Mouse (Mus musculus) kidney, postnatal 4 days (tissue): Measurements from ENCODE around the gene Amotl2.
"Not testable (repeated sequence)": the region's sequence is repeated elsewhere in the genome, so short reads cannot be mapped to it uniquely, and the experiment has no call there.

Experiments
- DNase-seq, 2 experiments: peaks; one replicate each; pipeline ENCODE4 v3.0.0; 2021; ENCODE audit warnings: mixed read lengths in 2 of 2

The Amotl2 gene

GRCm38 (mm10) chr9:102733999-102734738, 17.7 kb downstream of the Amotl2 start:
- DNase-seq, result peak in 1 of 2 experiments; percentile 37

DNA sequence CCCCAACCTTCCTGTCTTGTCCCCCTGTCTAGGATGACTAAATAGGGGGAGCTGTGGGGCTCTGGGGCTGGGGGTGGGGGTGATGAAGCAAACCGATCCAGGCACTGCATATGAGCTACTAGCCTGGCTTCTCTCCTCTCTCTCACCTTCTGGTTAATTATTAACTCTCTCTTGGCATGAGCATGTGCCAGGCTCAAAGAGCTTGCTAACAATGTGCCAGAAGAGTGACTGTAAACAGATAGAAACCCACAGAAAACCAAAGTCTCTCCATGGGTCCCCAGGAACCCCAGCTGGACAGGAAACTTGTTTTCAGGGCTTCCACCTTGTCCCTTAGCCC, 18.2 kb downstream of the Amotl2 start:
- peak in 1 of 2 experiments; percentile 63 for DNase-seq

DNA sequence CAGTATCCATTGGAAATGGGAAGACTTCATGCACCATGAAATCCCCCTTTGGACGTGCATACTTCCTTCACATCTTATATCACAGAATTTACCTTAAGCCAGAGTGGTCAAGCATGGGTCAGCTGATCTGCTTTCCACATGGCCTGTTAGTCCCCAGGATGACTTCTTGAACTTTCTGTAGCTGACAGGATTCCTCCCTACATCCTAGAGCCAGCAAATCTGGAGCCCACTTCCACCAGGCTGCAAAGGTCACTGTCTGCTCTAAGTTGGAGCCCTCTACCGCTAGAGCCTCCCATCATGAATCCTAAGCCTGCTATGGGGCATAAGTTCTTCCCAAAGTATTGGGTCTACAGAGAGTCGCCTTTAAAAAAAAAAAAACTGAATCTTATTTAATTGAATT, 18.8 kb downstream of the Amotl2 start:
- no peak for DNase-seq

GRCm38 (mm10) chr9:102735996-102736395, 19.5 kb downstream of the Amotl2 start:
- DNase-seq, result no peak

DNA sequence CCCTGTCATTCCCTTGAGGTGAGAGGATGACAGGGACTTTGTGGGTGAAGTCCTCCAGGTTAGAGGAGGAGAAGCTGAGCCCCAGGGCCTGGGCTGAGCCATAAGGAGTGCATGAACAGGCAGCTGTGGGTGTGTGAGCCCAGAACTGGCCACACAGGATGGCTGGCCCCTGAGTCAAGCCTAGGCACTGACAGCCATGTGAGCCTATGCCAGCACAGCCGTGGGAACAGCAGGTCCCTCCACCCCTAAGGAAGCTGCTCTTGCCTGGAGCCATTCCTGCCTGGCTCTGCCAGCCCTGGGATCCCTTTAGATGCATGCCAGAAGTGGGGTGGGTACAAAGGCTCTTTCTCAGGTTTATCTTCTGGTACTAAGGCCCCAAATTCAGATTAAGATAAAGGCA, 20.9 kb downstream of the Amotl2 start:
- DNase-seq, result peak in 1 of 2 experiments; percentile 19

DNA sequence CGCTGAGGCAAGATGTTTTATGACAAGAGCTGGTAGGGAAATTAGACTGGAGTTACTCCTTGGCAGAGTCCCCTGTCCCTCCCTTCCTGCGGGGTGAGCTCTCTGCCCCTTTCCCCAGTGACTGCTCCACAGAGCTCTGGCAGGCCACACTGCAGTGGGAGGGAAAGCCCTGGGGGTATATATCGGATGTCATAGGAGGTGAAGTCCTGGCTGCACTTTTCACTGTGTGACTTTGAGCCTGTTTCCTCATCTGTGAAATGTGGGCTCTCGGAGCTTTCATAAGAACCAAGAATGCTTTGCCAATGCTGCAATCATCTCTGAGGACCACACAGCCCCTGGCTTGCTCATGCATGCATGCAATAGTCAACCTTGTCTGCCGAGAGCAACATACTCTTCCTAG, 30.3 kb downstream of the Amotl2 start:
- DNase-seq, result peak; percentile 43 to 60

- peak in 1 of 2 experiments; percentile 15 for DNase-seq
Observed at GRCm38 (mm10) chr9:102747902-102748301, 31.4 kb downstream of the Amotl2 start.

GRCm38 (mm10) chr9:102749216-102749615, 32.7 kb downstream of the Amotl2 start:
- DNase-seq, result no peak

DNA sequence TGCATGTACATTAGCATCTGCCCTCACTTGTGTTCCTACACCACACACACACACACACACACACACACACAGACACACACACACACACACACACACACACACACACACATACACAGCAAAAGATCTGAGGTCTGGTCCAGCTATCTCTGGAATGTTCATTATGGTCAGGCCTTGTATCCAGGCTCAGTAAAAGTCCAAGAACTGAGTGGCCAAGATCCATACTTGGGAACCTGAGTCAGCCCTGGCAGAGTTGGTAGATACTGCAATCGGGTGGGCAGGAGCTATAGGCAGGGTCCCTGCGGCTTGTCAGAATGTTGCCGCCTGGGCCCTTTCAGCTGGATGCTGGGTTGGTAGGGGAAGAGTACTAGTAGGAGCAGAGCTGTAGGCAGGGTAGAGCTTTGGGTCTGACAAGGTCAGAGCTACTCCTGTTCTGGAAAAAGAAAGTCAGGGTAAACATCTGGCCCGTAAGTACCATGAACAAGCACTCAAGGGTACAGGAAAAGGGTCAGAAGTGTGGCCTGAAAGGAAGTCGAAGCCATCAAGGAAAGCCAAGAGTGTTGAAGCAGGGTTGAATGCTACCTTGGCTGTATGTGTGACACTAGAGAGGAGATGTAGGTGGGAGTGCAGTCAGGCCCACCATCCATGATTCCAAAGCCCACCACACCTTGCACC, 35.3 kb downstream of the Amotl2 start:
- no peak for DNase-seq

DNA sequence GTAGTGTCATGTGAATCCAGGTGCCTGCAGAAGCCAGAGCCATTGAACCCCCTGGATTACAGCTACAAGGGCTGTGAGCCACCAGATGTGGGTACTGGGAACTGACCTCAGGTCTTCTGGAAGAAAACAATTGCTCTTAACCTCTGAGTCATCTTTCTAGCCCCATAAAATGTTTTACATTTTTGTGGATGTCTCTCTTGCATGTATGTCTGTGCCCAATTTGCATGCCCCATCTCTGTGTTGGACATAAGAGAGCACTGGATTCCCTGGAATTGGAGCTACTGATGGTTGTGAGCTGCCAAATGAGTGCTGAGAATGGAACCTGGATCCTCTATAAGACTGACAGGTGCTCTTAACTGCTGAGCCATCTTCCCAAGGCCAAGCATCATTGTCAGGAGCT, 36.8 kb downstream of the Amotl2 start:
- no peak for DNase-seq

GRCm38 (mm10) chr9:102755161-102755560, 38.7 kb downstream of the Amotl2 start:
- DNase-seq, result no peak

DNA sequence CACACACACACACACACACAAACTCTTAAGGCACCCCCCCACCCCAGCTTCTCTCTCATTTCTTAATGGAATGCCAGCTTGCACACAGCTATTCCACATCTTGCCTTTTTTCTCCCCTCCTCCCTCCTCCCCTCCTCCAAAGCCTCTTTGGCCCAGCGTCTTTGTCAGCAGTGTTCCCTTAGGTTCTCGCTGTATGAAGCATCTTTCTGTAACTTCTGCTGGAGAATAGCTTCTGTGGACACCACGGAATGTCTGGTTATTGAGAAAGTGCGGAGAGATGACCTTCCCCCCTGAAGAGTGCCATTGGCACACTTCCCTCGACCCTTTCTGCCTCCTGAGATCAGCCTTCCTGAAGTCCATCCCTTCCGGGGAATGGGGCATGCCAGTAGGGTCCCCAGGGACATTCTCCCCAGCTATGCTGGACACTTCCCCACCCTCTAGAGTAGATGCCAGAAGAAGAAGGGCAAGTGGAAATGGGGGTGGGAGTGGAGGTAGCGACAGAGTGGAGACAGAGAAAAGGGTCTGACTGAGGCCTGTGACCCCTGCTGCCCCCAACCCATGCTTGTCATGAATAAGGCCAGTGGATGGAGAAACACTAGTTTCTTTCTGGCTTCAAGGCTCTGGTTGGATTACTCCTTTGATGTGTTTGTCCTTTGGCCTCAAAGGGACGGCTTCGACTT, 39.3 kb downstream of the Amotl2 start:
- no peak for DNase-seq

DNA sequence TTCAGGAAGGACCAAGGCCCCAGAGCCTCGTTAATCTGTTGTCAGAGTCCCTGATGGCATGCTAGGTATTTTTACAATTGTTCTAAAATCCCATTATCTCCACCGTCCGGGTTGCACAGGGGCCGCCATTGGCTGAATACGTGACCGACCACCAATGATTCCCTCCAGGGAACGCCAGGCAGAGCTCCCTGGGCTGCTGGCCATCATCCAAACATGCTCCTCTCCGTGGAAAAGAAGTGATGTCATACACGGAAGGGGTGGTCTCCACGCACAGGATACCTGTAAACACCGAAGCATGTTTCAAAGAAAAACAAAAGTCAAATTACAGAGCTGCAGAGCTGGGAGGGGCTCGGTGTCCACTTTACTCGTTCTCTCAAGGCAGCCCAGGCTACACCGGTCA, 39.9 kb downstream of the Amotl2 start:
- no peak for DNase-seq

DNA sequence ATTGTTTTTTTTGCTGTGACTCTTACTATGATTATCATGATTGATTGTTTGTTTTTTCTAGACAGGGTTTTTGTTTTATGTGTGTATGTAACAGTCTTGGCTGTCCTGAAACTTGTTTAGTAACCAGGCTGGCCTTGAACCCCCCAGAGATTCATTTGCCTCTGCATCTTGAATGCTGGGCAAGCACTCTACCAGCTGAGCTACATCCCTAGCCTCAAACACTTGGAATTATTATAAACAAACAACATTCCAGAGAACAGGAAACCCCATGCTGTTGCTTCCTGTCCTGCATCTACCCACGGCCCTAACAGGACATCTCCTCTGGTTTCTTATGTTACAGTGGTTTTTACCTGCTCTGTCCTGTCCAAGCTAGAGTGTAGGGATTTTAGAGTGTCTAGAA, 42.4 kb downstream of the Amotl2 start:
- DNase-seq, result no peak

GRCm38 (mm10) chr9:102759581-102760001, 43.1 kb downstream of the Amotl2 start:
- no peak for DNase-seq

- no peak for DNase-seq
Observed at GRCm38 (mm10) chr9:102761599-102761998, 45.1 kb downstream of the Amotl2 start.

DNA sequence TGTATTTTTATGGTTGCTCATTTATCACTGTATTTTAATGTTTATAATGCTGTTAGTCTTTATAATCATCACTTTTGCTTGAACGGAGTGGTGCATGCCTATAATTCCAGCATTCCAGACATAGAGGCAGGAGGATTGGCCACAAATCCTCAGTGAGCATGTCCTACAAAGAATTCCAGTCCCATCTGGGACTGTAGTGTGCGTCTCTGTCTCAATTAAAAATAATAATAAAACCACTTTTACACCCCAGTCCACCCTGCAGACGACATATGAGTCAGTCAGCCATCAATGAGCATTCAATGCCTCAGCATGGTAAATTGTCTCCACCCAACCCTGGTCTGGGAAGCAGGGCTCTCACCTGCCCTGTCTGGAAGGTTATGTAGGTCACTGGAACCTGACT, 46.4 kb downstream of the Amotl2 start:
- DNase-seq, result no peak

DNA sequence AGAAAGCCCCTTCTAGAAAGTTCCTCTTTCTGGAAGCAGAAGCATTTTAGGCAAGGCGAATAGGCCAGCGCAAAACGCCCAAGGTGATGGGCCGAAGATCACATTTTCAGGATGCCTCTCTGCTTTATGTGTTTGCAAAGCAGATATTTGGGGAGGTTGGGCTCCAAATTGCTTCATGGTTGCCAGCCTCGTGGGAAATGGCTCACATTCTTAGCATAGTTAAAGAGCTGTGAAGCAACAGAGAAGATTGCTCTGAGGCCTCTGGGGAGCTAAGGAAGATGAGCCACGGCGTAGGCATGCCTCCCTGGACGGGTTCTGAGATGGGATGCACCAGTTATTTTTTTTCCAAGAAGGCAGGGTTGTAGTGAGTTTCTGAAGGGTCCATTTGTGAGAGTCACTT, 47.0 kb downstream of the Amotl2 start:
- peak in 1 of 2 experiments; percentile 45 for DNase-seq

GRCm38 (mm10) chr9:102764540-102764939, 48.1 kb downstream of the Amotl2 start:
- not testable (repeated sequence) for DNase-seq

GRCm38 (mm10) chr9:102766741-102767140, 50.3 kb downstream of the Amotl2 start:
- DNase-seq, result peak; percentile 43 to 62

DNA sequence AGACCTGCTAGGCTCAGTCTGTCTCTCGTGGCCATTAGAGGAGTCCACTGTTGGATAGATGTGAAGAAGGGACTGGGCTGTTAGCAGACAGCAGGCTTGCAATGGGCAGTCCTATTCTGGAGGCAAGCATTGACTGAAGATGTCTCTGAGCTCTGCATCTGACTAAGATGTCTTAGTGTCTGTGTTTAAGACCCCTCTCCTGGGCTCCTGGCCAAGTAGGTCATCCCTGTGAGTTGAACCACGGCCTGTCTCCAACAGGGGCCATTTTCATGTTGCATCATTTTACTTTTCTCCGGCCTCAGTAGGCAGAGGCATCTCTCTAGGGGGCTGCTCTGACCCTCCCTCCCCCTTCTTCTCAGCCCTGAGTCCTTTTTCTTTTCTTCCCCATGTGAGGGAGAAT, 52.8 kb downstream of the Amotl2 start:
- DNase-seq, result peak in 1 of 2 experiments; percentile 40

DNA sequence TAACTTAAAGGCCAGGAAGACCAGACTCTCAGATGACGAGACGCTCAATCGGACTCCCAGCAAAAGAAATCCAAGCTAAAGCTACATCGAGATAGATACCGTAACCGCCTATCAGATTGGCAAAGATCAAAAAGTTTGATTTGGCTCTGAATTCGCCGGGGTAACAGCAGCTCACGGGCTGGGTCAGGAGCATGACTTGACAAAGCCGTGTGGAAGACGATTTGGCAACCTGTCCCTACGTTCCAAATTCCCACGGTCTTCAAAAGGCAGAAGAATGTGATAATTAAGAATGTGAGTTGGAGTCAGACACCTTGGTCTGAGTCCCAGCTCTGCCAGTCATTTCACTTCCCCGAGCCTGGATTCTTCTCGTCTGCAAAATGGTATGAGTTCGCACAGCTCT, 53.7 kb downstream of the Amotl2 start:
- DNase-seq, result no peak

GRCm38 (mm10) chr9:102771308-102771895, 54.9 kb downstream of the Amotl2 start:
- DNase-seq, result peak in 1 of 2 experiments; percentile 52
